Mouse (Mus musculus) lung, postnatal 0 days (tissue): ENCODE measurements around the gene Defb43. TPM values are rescaled to one million over a fixed set of nuclear protein-coding genes. Genes with fewer than 3 reads are reported as not detected.

Experiments
- ATAC-seq: fragments of 200-750 bp; cut with Nextera tagmentation; 2 replicates; pipeline ENCODE4 v1.8.0; 2017; ENCODE audit warnings: moderate library complexity
- DNase-seq: peaks from one replicate; pipeline ENCODE4 v3.0.0-alpha.2; 2016; ENCODE audit warnings: low spot score
- H3K27ac ChIP-seq: fragments of 300-500 bp; sonication (generic); 2 replicates; pipeline ENCODE4 v1.5.1; 2014; ENCODE audit warnings: antibody characterized with exemption, mild to moderate bottlenecking, low read length, mixed read lengths
- H3K27me3 ChIP-seq: fragments of 300-500 bp; sonication (generic); replicated peaks from 2 replicates; pipeline ENCODE4 v1.6.1; 2014; ENCODE audit warnings: low read length, mixed read lengths; ENCODE audit not compliant: insufficient read depth
- H3K36me3 ChIP-seq: fragments of 300-500 bp; sonication (generic); 2 replicates; pipeline ENCODE4 v1.6.1; 2014; ENCODE audit warnings: low read length, mixed read lengths; ENCODE audit not compliant: insufficient read depth
- H3K4me1 ChIP-seq: fragments of 300-500 bp; sonication (generic); 2 replicates; pipeline ENCODE4 v1.6.1; 2014; ENCODE audit warnings: antibody characterized with exemption, low read depth, low read length, mixed read lengths; ENCODE audit not compliant: insufficient read depth
- H3K4me2 ChIP-seq: fragments of 300-500 bp; sonication (generic); replicated peaks from 2 replicates; pipeline ENCODE4 v1.6.1; 2014; ENCODE audit warnings: low read depth, mild to moderate bottlenecking, low read length, moderate library complexity, mixed read lengths
- H3K4me3 ChIP-seq: fragments of 300-500 bp; sonication (generic); 2 replicates; pipeline ENCODE4 v1.5.1; 2014; ENCODE audit warnings: low read depth, low read length
- H3K9ac ChIP-seq: fragments of 300-500 bp; sonication (generic); replicated peaks from 2 replicates; pipeline ENCODE4 v1.6.1; 2014; ENCODE audit warnings: low read depth, mild to moderate bottlenecking
- H3K9me3 ChIP-seq: fragments of 300-500 bp; sonication (generic); 2 replicates; pipeline ENCODE4 v1.6.1; 2016; ENCODE audit warnings: low read length, mixed read lengths
- CTCF ChIP-seq: IDR thresholded peaks from 2 replicates; pipeline ENCODE4 v1.5.1; 2016; ENCODE audit warnings: antibody characterized with exemption, mild to moderate bottlenecking
- EP300 ChIP-seq: IDR thresholded peaks from 2 replicates; pipeline ENCODE4 v1.6.1; 2016; ENCODE audit warnings: antibody characterized with exemption, mild to moderate bottlenecking, control low read depth
- WGBS: fragments of 180-500 bp; shearing (Covaris S2); extraction: QIAGEN DNeasy Blood & Tissue Kit; methylation state at CpG from one replicate; pipeline ENCODE4 v1.1.7; 2014; 5-methylcytosine and 5-hydroxymethylcytosine counted together
- polyA plus RNA-seq: library from polyadenylated mRNA; unstranded; fragments of >200 nt; fragmentation: Nextera tagmentation; extraction: Ambion mirVana; gene quantifications from 2 replicates; pipeline ENCODE4 v1.2.1, GENCODE M21; 2015

Gene Defb43
- polyA plus RNA-seq = not detected in 2 replicates

DNA sequence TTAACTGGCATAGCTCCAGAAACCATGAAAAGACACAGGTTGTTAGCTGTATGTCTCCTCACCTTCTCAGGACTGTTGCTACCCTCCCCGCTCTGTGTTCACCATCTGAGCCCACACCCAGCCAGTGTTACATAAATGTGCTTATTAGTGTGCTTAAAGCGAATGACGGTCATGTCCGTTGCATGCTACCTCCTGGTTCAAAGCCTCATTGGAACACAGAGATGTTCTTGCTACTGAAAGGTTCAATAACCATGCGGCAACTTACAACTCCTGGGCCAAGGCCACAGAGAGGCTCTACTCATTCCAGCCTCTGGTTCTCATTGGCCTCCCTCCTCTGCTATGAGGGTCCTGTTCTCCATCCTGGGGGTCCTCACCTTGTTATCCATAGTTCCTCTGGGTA, at the start of gene Defb43:
Gene Defb43 (plus strand): TSS at position 301 of the 400 bp plus-strand sequence.
- H3K36me3 ChIP-seq = no peaks in the 10 kb centered on the region
- WGBS = 92% methylated on average over 5 of the region's 5 CpGs
- DNase-seq (no peak), ATAC-seq (no peak)
- no peak within 1 kb of the TSS for H3K9ac ChIP-seq
- TF ChIP-seq EP300 = no peak
- no peak for TF ChIP-seq CTCF
- H3K4me1 ChIP-seq = no peaks in the 10 kb centered on the region
- no peak within 1 kb of the TSS for H3K4me2 ChIP-seq
- H3K27ac ChIP-seq = no peak within 1 kb of the TSS
- H3K4me3 ChIP-seq = no peak within 1 kb of the TSS
- H3K27me3 ChIP-seq = no peaks in the 10 kb centered on the region
- no peaks in the 10 kb centered on the region for H3K9me3 ChIP-seq

DNA sequence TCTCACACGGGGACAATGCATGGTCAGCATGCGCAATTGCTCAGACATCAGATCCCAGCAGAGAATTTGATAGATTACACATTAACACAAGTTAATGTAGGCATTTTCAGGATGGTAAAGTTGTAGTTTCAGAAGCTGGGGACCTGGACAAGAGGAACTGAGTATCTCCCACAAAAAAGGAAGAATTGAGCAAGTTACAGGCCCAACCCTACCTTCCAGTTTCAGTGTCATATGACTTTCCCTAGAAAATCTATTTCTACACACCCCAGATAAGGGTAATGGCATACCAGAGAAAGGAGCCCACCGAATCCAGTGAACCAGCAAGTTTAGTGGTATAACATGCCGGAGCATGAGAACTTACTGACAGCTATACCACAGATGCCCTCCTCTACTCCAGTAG, 47.9 kb upstream of the Defb43 start:
- H3K4me3 ChIP-seq = no peak overlapping the region
- no peaks in the 10 kb centered on the region for H3K9me3 ChIP-seq
- no peaks in the 10 kb centered on the region; the same call in 1 of the 2 replicates for H3K4me1 ChIP-seq
- H3K36me3 ChIP-seq = no peaks in the 10 kb centered on the region
- WGBS = 87% methylated on average over 4 of the region's 4 CpGs
- no peaks in the 10 kb centered on the region for H3K27me3 ChIP-seq
- H3K9ac ChIP-seq = no peak overlapping the region
- no peak for ATAC-seq
- no peak overlapping the region for H3K4me2 ChIP-seq
- TF ChIP-seq EP300 = no peak
- TF ChIP-seq CTCF = no peak
- no peak overlapping the region for H3K27ac ChIP-seq
- DNase-seq = no peak

DNA sequence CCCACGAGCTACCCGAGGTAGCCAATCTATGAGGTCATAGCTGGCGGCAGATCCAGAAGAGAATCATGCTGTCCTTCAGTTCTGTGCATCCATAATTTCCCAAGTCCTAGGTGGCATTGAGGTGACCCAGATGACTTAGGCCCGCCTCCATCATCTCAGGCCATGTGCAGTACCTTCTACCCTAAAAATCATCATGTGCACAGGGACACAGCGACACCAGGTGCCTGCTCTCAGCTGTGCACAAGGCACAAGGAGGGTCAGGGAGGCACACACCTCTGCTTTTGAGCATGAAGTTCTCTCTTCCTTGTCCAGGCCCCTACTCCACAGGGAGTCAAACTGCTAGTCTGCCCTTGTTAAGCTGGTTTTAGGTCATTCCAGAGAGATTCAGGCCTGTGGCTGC, 46.2 kb upstream of the Defb43 start:
- no peaks in the 10 kb centered on the region for H3K36me3 ChIP-seq
- DNase-seq = peak; percentile 5
- no peaks in the 10 kb centered on the region for H3K27me3 ChIP-seq
- ATAC-seq = no peak
- no peak overlapping the region for H3K27ac ChIP-seq
- TF ChIP-seq EP300 = no peak
- peak; percentile 45 for TF ChIP-seq CTCF
- H3K9me3 ChIP-seq = no peaks in the 10 kb centered on the region
- no peak overlapping the region for H3K4me2 ChIP-seq
- no peaks in the 10 kb centered on the region; the same call in 1 of the 2 replicates for H3K4me1 ChIP-seq
- H3K4me3 ChIP-seq = no peak overlapping the region
- no peak overlapping the region for H3K9ac ChIP-seq
- WGBS = 71% methylated on average over 5 of the region's 5 CpGs

DNA sequence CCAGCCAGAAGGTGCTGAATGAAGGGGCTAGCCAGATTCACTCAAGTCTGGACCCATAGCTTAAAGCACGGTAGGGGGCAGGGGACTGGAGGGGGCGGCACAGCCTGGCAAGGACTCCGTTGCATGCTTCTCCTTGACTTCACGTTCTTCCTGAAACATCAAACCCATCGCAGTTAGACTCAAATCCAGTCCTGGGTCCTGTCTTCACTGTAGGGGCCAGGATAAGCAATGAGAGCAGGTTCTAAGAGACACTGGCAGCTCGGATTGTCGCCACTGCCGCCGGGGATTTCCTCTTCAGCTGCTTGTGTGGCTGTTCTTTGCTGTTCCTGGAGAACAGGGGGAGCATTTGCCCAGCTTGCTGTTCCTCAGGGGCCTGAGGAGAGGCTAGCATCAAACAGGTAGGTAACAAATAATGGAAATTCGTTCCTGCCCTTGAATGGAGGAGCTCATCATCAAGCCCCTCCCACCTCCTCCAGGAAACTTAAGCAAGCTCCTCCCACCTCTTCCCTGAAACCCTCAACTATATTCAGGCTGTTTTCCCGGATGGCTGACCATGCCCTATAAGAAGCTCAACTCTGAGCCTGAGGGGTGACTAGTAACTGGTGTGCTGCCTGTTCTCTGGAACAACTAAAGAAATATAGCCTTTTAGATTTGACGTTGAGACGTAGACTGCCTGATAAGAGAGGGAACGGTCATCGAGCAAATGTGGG, 45.6 kb upstream of the Defb43 start:
- Histone ChIP-seq H3K4me1 (no peaks in the 10 kb centered on the region; the same call in 1 of the 2 replicates), H3K27me3 (no peaks in the 10 kb centered on the region), H3K9me3 (no peaks in the 10 kb centered on the region), H3K4me2 (peak overlapping the region; percentile 49), H3K36me3 (no peaks in the 10 kb centered on the region), H3K4me3 (peak overlapping the region; percentile 16; the same call in 1 of the 2 replicates), H3K27ac (no peak overlapping the region), H3K9ac (no peak overlapping the region)
- TF ChIP-seq EP300 (no peak), CTCF (no peak)
- ATAC-seq (peak; percentile 55), DNase-seq (peak; percentile 75)
- WGBS = 16% methylated on average over 15 of the region's 15 CpGs

DNA sequence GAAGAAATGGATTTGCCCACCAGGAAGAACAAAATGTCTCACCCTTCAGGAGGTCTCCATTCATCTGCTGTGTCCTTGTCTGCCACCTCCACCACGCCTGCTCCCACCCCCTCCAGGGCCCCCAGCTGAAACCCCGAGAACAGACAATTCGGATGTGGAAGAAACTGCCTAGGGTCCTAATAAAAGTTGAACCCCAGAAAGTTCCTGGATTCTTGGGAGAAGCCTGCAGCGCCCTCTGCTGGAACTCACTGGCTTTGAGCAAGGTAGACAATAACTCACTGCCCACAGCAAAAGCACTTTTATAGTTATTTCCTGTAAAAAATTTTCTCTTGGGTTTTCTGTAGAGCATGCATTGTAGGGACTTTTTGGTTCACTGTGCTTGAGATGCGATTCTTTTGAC, 36.5 kb upstream of the Defb43 start:
- ATAC-seq = no peak
- no peak overlapping the region for H3K4me3 ChIP-seq
- TF ChIP-seq CTCF (peak; percentile 73), EP300 (no peak)
- H3K4me2 ChIP-seq = no peak overlapping the region
- no peaks in the 10 kb centered on the region for H3K9me3 ChIP-seq
- H3K27me3 ChIP-seq = no peaks in the 10 kb centered on the region
- H3K36me3 ChIP-seq = no peaks in the 10 kb centered on the region
- H3K4me1 ChIP-seq = no peaks in the 10 kb centered on the region
- 10% methylated on average over 5 of the region's 5 CpGs for WGBS
- DNase-seq = peak; percentile 37
- H3K27ac ChIP-seq = no peak overlapping the region
- no peak overlapping the region for H3K9ac ChIP-seq

DNA sequence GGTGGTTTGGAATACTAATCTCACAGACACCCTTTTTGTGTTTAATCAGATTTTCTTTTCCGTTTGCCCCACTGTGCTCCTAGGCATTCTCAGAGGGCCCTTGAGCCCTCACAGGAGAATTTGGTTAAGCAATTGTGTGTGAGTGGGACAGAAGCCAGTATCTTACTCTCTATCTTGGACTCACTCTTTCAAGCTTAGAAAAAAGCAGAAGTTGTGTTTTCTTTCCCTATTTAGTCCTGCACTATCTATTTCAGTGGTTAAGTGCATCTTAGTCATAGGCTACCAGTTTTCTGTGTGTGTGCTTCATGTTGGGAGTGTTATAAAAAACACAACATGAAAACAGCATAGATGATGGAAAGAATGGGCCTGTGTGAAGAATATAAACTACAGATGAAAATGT, 31.8 kb upstream of the Defb43 start:
- 46% methylated on average over 1 of the region's 1 CpGs for WGBS
- Histone ChIP-seq H3K27me3 (no peaks in the 10 kb centered on the region), H3K4me3 (no peak overlapping the region), H3K9ac (no peak overlapping the region), H3K4me1 (no peaks in the 10 kb centered on the region), H3K9me3 (no peaks in the 10 kb centered on the region), H3K27ac (no peak overlapping the region), H3K36me3 (no peaks in the 10 kb centered on the region), H3K4me2 (no peak overlapping the region)
- ATAC-seq (no peak), DNase-seq (no peak)
- TF ChIP-seq CTCF = no peak
- no peak for TF ChIP-seq EP300
